Mouse (Mus musculus): Measurements from ENCODE around the gene Lrrc51. TPM values are rescaled to one million over a fixed set of nuclear protein-coding genes. Genes with fewer than 3 reads are reported as not detected.

Lrrc51 gene
- total and polyA plus RNA-seq, 3 experiments, result 3.0 to 11.6 (median 4.5) TPM

DNA sequence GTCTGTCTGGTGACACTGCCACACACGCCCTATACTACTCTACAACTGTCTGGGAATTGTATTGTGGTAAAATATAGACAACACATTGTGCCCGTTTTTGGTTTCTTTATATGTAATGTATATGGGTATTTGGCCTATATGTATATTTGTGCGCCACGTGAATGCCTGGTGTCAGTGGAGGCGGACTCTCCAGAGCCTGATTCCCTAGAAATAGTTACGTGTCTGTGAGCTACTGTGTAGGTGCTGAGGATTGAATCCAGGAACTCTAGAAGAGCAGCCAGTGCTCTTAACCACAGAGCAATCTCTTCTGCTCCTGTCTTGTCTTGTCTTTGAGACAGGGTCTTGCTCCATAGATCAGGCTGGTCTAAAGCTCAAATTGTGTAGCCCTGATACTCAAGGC is 47.4 kb downstream of the Lrrc51 start:
- TF ChIP-seq POLR2A (IDR thresholded peaks at IDR 0.05; ENCODE audit: insufficient read depth, low read depth, low read length) (no peak), CTCF (IDR thresholded peaks at IDR 0.05) (no peak), EP300 (IDR thresholded peaks at IDR 0.05; ENCODE audit: insufficient read depth, low read depth, low read length) (no peak)
- no peaks in the 10 kb centered on the region for H3K36me3 ChIP-seq (ENCODE audit: control insufficient read depth, insufficient read depth, low read length)
- H3K9ac ChIP-seq (ENCODE audit: low read depth, low read length), result no peak overlapping the region
- no peak overlapping the region for H3K4me3 ChIP-seq
- H3K27me3 ChIP-seq (ENCODE audit: control insufficient read depth, insufficient read depth, low read length), result no peaks in the 10 kb centered on the region
- intact Hi-C loops (cut with DNase I), result no loop called here
- H3K4me1 ChIP-seq (ENCODE audit: control insufficient read depth, insufficient read depth, low read length), result no peaks in the 10 kb centered on the region
- H3K27ac ChIP-seq, result no peak overlapping the region
- no peaks in the 10 kb centered on the region for H3K79me2 ChIP-seq (replicated peaks; ENCODE audit: control insufficient read depth, insufficient read depth, low read length)
- DNase-seq, result no peak
- WGBS, result 83% methylated on average over 6 of the region's 6 CpGs

DNA sequence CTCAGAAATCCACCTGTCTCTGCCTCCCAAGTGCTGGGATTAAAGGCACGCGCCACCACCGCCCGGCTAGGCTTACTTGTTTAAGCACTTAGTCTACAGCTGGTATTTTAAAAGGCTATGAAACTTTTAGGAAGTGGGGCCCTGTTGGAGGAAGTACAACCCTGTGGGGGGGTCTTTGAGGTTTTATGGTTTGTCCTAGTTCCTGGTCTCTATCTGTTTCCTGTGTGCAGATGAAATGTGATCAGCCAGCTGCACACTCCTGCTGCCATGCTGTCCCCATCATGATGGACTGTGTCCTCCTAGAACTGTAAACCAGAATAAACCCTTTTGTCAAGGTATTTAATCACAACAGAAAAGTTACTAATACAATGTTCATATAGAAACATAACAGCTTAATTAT is 49.5 kb downstream of the Lrrc51 start:
- 93% methylated on average over 4 of the region's 4 CpGs for WGBS
- Histone ChIP-seq H3K4me1 (ENCODE audit: control insufficient read depth, insufficient read depth, low read length) (no peaks in the 10 kb centered on the region), H3K27me3 (ENCODE audit: control insufficient read depth, insufficient read depth, low read length) (no peaks in the 10 kb centered on the region), H3K4me3 (no peak overlapping the region), H3K9ac (ENCODE audit: low read depth, low read length) (no peak overlapping the region), H3K79me2 (replicated peaks; ENCODE audit: control insufficient read depth, insufficient read depth, low read length) (no peaks in the 10 kb centered on the region), H3K27ac (no peak overlapping the region), H3K36me3 (ENCODE audit: control insufficient read depth, insufficient read depth, low read length) (no peaks in the 10 kb centered on the region)
- intact Hi-C loops (cut with DNase I), result no loop called here
- TF ChIP-seq EP300 (IDR thresholded peaks at IDR 0.05; ENCODE audit: insufficient read depth, low read depth, low read length) (no peak), POLR2A (IDR thresholded peaks at IDR 0.05; ENCODE audit: insufficient read depth, low read depth, low read length) (no peak), CTCF (IDR thresholded peaks at IDR 0.05) (no peak)
- DNase-seq, result no peak

DNA sequence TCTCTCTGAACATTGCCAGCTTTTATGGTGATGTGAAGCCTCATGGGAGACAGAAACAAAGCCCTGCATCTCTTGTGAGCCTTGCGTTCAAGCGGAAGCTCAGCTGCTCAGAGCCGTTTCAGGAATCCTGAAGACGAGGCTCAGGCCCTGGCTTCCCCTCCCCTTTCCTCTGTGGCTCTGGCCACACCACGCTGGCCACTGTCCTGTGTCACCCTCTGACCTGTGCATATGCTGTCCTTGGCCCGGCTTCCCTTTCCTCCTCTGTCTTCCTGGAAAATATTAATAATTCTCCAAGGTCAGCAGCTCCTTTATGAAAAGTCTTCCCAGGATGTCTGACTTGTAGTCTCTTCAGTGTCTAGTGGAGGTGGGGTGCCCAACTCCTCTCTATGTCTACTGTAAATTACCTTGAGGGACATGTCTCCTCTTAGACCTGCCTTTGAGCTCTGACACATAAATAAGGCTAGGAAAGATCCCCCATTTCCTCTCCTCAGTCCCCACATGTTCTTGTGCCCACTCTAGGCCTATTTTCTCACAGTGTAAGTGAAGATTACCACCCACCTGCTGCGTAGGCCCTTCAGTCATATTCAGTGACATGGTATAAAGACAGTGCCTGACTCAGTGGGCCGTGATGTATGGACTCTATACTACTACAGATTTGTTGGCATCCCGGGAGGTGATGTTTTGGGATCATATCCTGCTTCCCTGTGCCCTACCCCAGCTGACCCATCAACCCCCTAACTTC is 51.1 kb downstream of the Lrrc51 start:
- intact Hi-C loops (cut with DNase I), result no loop called here

DNA sequence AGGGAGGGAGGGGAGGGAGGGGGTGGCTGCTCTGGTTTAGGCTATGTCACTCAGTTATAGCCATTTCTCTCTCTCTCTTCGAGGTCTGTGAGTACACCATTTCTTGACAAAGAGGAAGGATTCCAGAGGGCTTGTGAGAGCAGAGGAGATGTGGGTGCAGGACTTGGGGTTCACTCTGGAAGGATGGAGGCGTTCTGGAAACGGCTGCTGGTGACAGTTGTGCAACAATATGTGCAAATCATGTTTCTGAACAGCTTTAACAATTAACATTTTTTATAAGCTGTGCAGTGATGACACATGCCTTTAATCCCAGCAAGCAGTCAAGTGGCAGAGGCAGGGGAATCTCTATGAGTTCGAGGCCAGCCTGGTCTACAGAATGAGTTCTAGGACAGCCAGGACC is 52.8 kb downstream of the Lrrc51 start:
- Histone ChIP-seq H3K4me3 (no peak overlapping the region), H3K36me3 (ENCODE audit: control insufficient read depth, insufficient read depth, low read length) (no peaks in the 10 kb centered on the region), H3K79me2 (replicated peaks; ENCODE audit: control insufficient read depth, insufficient read depth, low read length) (no peaks in the 10 kb centered on the region), H3K9ac (ENCODE audit: low read depth, low read length) (no peak overlapping the region), H3K27me3 (ENCODE audit: control insufficient read depth, insufficient read depth, low read length) (no peaks in the 10 kb centered on the region), H3K27ac (no peak overlapping the region), H3K4me1 (ENCODE audit: control insufficient read depth, insufficient read depth, low read length) (no peaks in the 10 kb centered on the region)
- no peak for DNase-seq
- intact Hi-C loops (cut with DNase I), result no loop called here
- no peak for TF ChIP-seq CTCF (IDR thresholded peaks at IDR 0.05)
- no peak for TF ChIP-seq POLR2A (IDR thresholded peaks at IDR 0.05; ENCODE audit: insufficient read depth, low read depth, low read length)
- TF ChIP-seq EP300 (IDR thresholded peaks at IDR 0.05; ENCODE audit: insufficient read depth, low read depth, low read length), result no peak
- WGBS, result 77% methylated on average over 4 of the region's 4 CpGs

More for the DNA sequence above, 51.1 kb downstream of the Lrrc51 start:
- no peaks in the 10 kb centered on the region for H3K79me2 ChIP-seq (replicated peaks; ENCODE audit: control insufficient read depth, insufficient read depth, low read length)
- no peak for DNase-seq
- WGBS, result 49% methylated on average over 9 of the region's 9 CpGs
- no peak overlapping the region for H3K9ac ChIP-seq (ENCODE audit: low read depth, low read length)
- no peaks in the 10 kb centered on the region for H3K27me3 ChIP-seq (ENCODE audit: control insufficient read depth, insufficient read depth, low read length)
- H3K4me3 ChIP-seq, result no peak overlapping the region
- H3K36me3 ChIP-seq (ENCODE audit: control insufficient read depth, insufficient read depth, low read length), result no peaks in the 10 kb centered on the region
- no peaks in the 10 kb centered on the region for H3K4me1 ChIP-seq (ENCODE audit: control insufficient read depth, insufficient read depth, low read length)
- TF ChIP-seq CTCF (IDR thresholded peaks at IDR 0.05), result no peak
- TF ChIP-seq EP300 (IDR thresholded peaks at IDR 0.05; ENCODE audit: insufficient read depth, low read depth, low read length), result no peak
- no peak for TF ChIP-seq POLR2A (IDR thresholded peaks at IDR 0.05; ENCODE audit: insufficient read depth, low read depth, low read length)
- no peak overlapping the region for H3K27ac ChIP-seq

DNA sequence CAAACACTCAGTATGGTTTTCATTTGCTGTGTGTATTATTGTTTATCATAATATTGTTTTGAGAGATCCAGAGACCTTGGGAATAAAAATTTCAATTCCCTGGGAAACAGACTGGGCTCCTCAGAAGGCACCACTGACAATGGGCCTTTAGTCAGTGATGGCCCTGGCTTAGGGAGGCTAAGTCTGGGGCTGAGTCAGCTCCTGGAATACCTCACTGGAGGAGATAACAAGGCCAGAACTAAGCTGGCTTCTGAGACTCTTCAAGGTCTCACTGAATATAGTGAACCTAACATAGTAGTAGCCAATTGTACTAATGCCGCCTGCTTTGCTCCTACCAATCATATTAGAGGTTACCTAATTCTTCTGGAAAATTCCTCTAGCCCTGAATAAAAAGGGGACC is 57.7 kb downstream of the Lrrc51 start:
- Histone ChIP-seq H3K27me3 (ENCODE audit: control insufficient read depth, insufficient read depth, low read length) (no peaks in the 10 kb centered on the region), H3K9ac (ENCODE audit: low read depth, low read length) (no peak overlapping the region), H3K79me2 (replicated peaks; ENCODE audit: control insufficient read depth, insufficient read depth, low read length) (no peaks in the 10 kb centered on the region), H3K4me3 (no peak overlapping the region), H3K27ac (no peak overlapping the region), H3K36me3 (ENCODE audit: control insufficient read depth, insufficient read depth, low read length) (no peaks in the 10 kb centered on the region), H3K4me1 (ENCODE audit: control insufficient read depth, insufficient read depth, low read length) (peaks cover 3% of the 10 kb centered on the region; the same call in 1 of the 2 replicates)
- DNase-seq, result no peak
- intact Hi-C loops (cut with DNase I), result no loop called here
- 100% methylated on average over 1 of the region's 1 CpGs for WGBS
- TF ChIP-seq EP300 (IDR thresholded peaks at IDR 0.05; ENCODE audit: insufficient read depth, low read depth, low read length) (no peak), POLR2A (IDR thresholded peaks at IDR 0.05; ENCODE audit: insufficient read depth, low read depth, low read length) (no peak), CTCF (IDR thresholded peaks at IDR 0.05) (no peak)

DNA sequence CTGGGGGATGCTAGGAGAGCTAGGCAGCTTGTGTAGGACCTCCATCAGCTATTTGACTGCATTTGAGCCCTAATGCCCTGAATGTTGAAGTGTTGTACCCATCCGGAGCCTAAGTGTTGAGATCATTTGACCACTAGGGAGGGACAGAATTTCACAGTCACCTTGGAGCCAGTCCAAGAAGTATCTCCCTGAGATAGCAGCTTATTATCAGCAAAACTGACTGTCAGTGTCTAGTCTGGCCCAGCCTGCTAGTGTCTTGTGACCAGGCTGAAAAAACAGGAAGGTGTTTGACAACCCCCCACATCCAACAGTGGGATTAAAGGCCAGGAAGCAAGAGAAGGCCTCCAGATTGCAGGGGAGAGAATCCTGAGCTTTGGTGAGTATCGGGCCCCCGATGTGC is 62.4 kb downstream of the Lrrc51 start:
- 25% methylated on average over 3 of the region's 3 CpGs for WGBS
- intact Hi-C loops (cut with DNase I), result no loop called here
- DNase-seq, result no peak

More for the DNA sequence above, 62.4 kb downstream of the Lrrc51 start:
- Histone ChIP-seq H3K27me3 (ENCODE audit: control insufficient read depth, insufficient read depth, low read length) (no peaks in the 10 kb centered on the region), H3K27ac (no peak overlapping the region), H3K9ac (ENCODE audit: low read depth, low read length) (no peak overlapping the region), H3K4me1 (ENCODE audit: control insufficient read depth, insufficient read depth, low read length) (peaks cover 5% of the 10 kb centered on the region), H3K4me3 (no peak overlapping the region), H3K79me2 (replicated peaks; ENCODE audit: control insufficient read depth, insufficient read depth, low read length) (no peaks in the 10 kb centered on the region), H3K36me3 (ENCODE audit: control insufficient read depth, insufficient read depth, low read length) (no peaks in the 10 kb centered on the region)
- TF ChIP-seq CTCF (IDR thresholded peaks at IDR 0.05) (no peak), POLR2A (IDR thresholded peaks at IDR 0.05; ENCODE audit: insufficient read depth, low read depth, low read length) (no peak), EP300 (IDR thresholded peaks at IDR 0.05; ENCODE audit: insufficient read depth, low read depth, low read length) (no peak)
